Mouse (Mus musculus) thymus, adult 18-20 months (tissue): ENCODE data around the gene Glipr2.

Source experiments
- DNase-seq, 2 experiments: peaks; one replicate each; pipeline ENCODE4 v3.0.0; 2022; ENCODE audit warnings: mixed read lengths in 2 of 2

Gene Glipr2

DNA sequence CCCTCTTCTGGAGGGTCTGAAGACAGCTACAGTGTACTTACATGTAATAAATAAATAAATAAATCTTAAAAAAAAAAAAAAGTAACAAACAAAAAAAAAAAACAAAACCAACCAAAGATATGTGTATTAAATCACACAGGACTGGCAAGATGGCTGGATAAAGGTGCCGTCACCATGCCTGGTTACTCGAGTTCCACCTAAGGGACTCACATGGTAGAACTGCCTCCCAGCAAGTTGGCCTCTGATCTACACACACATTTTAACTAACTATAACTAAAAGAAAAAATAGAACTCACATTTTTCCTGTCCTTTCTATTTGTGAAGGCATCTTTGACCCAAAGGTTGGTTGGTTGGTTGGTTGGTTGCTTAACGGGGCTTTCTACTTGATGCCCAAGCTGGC, 54.6 kb downstream of the Glipr2 start:
- no peak for DNase-seq

DNA sequence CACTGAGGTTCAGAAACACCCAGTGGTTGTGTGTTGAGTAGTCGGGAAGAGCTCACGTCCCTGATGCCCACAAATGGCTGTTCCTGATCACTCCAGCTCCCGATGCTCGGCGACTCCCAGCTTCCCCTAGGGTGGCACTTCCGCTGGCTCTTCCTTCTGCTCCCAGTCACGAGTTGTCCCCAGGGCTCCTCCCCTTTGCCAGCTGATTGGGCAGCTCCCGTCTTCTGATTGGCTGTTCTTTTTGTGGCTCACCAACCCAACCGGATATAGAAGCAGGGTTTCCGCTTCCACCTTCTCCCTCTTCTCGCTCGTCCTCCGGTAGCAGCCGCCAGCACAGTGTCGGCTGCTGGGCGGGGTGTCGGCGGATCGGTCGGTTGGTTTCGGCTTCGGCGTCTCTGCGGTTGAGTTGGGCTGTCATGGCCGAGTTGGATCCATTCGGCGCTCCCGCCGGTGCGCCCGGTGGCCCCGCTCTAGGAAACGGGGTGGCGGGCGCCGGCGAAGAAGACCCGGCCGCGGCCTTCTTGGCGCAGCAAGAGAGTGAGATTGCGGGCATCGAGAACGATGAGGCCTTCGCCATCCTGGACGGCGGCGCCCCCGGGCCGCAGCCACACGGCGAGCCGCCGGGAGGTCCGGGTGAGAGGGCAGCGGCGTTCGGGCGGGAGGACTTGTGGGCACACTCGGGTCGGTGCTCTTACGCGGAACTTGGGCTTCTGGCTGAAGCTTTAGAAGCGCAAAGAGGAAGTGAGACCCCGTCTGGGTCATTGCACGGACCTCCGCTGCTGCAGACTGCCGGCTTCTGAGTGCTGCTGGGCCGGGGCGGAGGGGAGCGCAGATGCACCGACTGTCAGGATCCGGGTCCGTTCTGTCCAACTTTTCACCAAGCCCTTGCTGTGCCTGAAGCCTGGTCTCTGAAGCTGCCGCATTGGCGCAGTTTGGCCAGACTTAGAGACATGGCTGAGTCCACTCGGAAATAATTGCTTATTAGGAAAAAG, 55.5 kb downstream of the Glipr2 start:
- DNase-seq, result peak; percentile 87 to 91

DNA sequence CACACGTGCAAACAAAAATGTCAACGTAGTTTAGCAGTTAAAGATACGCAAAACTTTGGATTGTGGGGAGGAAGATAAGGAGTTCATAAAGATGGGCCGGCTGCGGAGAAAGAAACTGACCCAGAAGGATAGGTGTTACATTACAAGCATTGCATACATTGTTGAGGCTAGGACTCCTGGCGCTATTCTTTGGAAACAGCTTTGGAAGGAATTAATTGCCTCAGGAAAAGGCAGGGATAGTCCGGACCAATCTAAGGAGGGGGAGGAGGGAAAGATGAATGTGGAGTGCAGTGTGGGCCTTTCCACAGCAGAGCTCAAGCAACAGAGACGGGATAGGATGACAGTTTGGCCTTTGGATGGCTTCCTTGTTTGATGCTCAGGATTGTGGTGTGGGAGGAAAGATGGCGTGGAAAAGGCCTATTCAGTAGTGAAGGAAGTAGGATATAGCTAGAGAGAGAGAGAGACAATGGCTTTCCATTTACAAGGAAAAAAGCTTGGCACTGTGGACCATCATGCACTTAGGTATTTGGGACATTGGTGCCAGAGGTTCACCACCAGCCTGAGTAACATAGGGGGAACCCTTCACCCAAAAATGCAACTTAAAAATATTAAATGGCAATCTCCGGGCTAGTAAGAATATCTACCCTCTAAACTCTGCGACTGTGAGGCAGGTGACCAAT, 56.3 kb downstream of the Glipr2 start:
- no peak for DNase-seq

DNA sequence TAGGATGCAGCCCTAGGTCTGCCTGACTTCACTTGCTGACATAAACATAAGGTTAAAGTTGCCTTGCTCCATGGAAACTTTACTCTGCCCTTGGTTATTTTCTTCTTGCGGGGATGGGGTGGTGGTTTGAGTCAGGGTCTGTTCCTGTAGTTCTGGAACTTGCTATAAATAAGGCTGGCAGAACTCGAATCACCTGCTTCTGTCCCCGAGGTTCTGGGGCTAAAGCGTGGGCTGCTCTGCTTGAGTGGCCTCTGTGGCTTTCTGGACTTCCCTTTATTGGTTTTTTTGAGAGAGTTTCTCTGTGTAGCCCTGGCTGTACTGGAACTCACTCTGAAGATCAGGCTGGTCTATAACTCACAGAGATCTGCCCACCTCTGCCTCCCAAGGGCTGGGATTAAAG, 58.9 kb downstream of the Glipr2 start:
- no peak for DNase-seq

DNA sequence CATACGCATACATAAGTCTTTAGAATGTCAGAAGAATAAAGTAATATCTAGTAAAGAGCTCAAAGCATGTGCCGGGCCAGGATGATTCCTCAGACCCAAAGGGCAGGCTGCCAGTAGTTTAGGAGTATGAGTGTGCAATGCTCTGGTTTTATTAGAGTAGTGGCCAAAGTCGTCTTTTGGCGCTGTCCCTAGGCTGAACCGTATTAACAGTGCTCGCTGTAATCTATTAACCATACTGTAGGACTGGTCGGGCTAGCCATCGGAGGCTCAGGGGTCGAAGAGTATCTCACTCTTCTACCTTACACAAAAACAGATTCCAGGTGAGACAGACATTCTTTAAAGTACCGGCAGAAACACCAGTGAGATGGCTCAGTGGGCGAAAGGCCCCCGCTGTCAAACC, 59.6 kb downstream of the Glipr2 start:
- no peak for DNase-seq

DNA sequence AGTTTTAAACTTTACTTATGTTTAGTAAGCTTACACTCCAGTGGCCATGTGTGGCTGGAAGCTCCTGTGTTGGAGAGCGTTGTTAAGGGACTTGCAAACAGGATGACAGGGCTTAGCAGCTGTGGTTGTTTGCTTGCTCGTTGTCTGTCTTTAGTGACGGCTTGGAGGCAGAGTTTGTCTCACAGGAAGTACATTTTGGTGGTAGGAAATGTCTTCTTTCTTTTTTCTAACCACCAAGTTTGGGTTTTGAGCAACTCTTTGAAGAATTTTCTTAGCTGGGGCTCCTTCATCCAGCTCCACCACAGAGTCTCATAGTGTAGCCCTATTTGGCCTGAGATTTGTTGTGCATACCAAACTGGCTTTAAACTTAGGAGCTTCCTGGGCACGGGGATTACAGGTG, 65.1 kb downstream of the Glipr2 start:
- peak in 1 of 2 experiments; percentile 31 for DNase-seq

DNA sequence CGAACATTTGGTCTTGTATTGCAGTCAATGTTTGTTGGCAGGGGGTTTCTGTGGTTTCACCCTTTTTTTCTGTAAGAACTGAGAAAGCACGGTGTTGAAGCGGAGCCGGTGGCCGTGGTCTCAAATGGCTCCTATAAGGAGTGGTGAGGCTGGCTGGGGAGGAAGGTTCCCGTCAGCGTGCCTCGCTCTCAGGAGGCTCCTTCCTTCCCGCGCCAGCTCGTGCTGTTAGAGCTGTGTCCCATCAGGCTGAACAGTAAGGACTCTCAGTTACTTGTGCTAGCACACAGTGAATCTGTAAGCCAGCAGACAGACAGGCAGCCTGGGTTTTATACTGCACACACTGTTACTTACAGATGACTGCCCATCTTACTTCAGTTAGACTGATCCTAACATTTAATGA, 65.6 kb downstream of the Glipr2 start:
- DNase-seq, result no peak

DNA sequence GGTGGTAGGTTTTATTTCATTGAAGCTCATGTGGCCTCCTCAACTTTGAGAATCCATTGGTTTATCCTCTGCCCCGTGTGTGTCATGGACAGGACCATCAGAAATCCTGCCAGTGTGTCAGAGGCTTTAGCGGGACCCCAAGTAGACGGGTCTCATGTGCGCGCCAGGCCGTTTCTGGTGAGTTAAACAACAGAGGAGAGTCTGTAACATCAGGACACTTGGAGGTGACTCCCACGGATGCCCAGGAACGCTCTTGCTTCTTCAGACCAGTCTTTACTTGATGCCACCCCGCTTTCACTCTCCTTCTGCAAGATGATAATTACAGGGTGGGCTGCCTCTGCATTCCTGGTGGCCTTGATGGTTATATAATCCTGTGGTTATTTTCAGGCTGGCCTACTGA, 66.5 kb downstream of the Glipr2 start:
- DNase-seq, result no peak

DNA sequence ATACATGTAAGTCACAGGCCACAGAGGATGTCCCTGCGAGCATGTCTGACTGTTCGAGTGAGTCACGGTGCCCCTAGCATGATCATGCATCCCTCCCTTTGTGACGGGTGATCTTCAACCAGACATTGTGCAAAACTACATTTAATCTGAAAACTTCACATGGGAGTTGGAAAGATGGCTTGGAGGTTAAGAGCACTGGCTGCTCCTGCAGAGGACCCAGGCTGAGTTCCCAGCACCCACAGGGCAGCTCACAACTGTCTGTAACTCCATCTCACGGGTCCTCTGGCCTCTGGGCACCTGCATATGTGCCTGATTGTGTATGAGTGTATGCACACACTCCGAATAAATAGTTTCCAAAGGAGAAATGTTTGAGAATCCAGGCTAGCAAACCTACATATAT, 67.0 kb downstream of the Glipr2 start:
- no peak for DNase-seq

DNA sequence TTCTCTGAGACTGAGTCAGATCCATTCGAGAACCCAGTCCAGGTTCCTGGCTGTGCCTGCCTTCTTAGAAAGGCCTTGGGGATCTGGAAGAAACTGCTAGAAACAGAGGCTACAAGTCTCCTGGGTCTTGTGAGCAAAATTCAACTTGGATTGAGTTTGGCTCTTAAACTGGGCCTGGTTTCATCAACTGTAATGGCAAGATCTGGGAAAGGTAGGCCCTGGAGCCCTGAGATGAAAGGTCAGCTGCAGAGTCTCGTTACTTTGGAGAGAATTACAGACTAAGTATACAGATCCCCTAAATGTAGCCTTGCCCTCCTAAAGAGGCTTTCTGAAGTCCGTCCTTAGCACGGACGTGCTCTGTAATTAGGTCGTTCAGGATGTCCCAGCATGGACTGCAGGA, 68.4 kb downstream of the Glipr2 start:
- no peak for DNase-seq
